Mouse (Mus musculus): ENCODE measurements at regions not wholly inside any gene's neighbourhood (a gene's known extent, or its start where the extent isn't known, plus 50 kb on each side); places are given as distances from the start of the nearest gene placed in this dataset.

- in situ Hi-C loops (cut with MboI, MseI): loop anchor here (25.0 kb wide), 1 partner anchor 98 kb away; no protein-coding TSS in a partner anchor
Observed at GRCm38 (mm10) chr8:98613834-98614428, 802.3 kb downstream of the Cdh8 start.

- in situ Hi-C loops (cut with MboI, MseI): no loop called here
Observed at GRCm38 (mm10) chr8:98572597-98573514, 843.4 kb downstream of the Cdh8 start.

DNA sequence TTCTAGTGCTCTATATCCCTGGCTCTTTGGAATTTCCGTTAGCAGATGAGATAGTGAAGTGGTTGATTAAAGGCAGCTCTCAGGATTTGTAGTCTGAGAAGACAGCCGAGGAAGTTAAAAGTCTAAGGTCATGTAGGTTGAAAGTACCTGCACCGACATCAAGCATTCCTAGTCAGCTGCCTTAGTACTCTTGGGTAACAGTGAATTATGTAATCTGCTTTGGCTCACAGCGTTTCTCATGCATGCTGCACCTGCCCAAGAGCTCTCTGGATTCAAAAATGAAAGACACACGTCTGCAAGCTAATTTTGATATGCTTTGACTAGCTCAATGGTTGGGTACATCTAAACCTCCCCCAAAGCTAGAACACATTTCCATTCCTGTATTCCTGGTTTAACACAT lies 849.6 kb downstream of the Cdh8 start:
- in situ Hi-C loops (cut with MboI, MseI): no loop called here

- in situ Hi-C loops (cut with MboI, MseI): no loop called here
Observed at GRCm38 (mm10) chr8:98518459-98518858, 897.8 kb downstream of the Cdh8 start.

DNA sequence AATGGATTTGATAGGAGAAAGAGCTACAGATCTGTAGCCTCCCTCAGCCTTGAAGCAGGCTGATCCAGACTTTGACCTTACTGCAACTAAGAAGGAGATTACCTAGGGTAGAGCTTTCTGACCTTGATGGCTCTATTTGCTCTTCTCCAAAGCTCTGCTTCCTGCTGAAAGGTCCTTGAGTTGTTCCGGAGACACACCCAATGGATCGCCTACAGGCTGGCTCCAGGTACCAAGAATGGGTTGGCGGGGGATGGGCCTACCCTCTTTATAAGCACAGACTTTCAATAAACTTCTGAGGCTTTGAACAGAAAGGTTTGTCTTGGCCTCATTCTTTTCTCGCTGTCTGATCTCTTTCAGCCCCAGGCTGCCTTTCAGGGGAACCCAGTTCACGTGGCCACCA lies 901.0 kb downstream of the Cdh8 start:
- in situ Hi-C loops (cut with MboI, MseI): no loop called here

DNA sequence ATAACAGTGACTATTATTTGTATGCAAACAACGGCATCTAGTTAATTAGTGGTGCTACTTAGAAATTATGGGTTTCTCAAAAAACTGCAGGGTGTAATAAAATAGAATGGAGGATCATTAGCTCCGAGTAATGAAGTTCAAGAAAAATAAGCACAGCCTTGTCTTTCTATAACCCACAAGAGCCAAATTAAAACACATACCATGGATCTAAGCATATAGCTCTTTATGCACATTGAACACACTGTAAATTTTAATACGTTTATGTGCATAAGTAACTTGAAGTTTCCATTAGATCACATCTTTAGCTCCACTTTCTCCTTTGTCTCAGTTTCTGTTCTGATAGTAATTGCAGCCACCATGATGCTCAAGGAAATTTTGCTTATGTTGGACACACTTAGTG lies 919.5 kb downstream of the Cdh8 start:
- in situ Hi-C loops (cut with MboI, MseI): no loop called here

GRCm38 (mm10) chr8:98463375-98464030 lies 952.8 kb downstream of the Cdh8 start:
- in situ Hi-C loops (cut with MboI, MseI): no loop called here

- in situ Hi-C loops (cut with MboI, MseI): no loop called here
Observed at GRCm38 (mm10) chr8:98455539-98455938, 960.7 kb downstream of the Cdh8 start.
